Mouse (Mus musculus) gastrocnemius, postnatal 36 days (tissue): ENCODE data around the gene Olfr106-ps. TPM values are rescaled to one million over a fixed set of nuclear protein-coding genes. Genes with fewer than 3 reads are reported as not detected.

Experiments used
- DNase-seq, 2 experiments: peaks; one replicate each; pipeline ENCODE4 v3.0.0; 2022
- intact Hi-C: fragments of 180-260 bp; cut with DNase I; formaldehyde crosslinking; loops from one replicate; pipeline ENCODE4 v1.15.1; 2025
- long read RNA-seq, 2 experiments: library from polyadenylated mRNA; stranded (forward); transcript quantifications; one replicate each; pipeline ENCODE4 v2.0.0; 2021
- total RNA-seq, 2 experiments: library from RNA; stranded (reverse); gene quantifications; 2 replicates each; pipeline ENCODE4 v1.2.3; 2021

Olfr106-ps gene
- total RNA-seq: not detected
- long read RNA-seq, experiment 1: 0 reads
- long read RNA-seq, experiment 2: 0 reads

GRCm38 (mm10) chr17:37390093-37390492 lies at the start of gene Olfr106-ps:
Gene Olfr106-ps (plus strand): TSS chr17:37390393.
- intact Hi-C loops: no loop called here
- no peak for DNase-seq

DNA sequence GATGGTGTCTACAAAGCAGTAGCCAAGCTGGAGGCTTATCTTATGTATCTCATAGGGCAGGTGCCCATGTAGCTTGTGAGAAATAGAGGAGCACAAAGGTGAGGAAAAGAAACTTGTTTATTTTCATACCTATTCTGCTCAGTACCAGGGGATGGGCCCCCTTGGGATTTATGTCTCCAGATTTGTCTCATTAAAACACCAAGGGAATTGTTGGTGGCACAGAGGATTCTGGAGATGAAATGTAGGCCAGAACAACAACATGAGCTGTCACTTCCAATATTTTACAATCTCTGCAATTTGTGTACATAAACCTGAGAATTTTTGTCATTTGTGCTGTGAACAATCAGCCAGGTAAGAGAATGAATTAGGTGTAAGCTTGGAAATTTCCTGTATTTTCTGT lies 30.9 kb upstream of the Olfr106-ps start, which contains the start of gene Olfr104-ps:
TSS of gene Olfr104-ps (plus strand) at position 301 of the 400 bp plus-strand sequence.
- no peak for DNase-seq
- intact Hi-C loops: no loop called here

- DNase-seq: no peak
- intact Hi-C loops: no loop called here
Measured at GRCm38 (mm10) chr17:37378733-37379132, 11.5 kb upstream of the Olfr106-ps start, which contains the start of gene Olfr105-ps. Gene Olfr105-ps (plus strand): TSS chr17:37379033.

GRCm38 (mm10) chr17:37398926-37399325 lies 8.7 kb downstream of the Olfr106-ps start, which contains the start of gene Olfr107:
Gene Olfr107 (plus strand): TSS chr17:37399226.
- no peak for DNase-seq
- intact Hi-C loops: no loop called here

GRCm38 (mm10) chr17:37413380-37413779 lies 23.2 kb downstream of the Olfr106-ps start:
- no peak for DNase-seq
- intact Hi-C loops: no loop called here

- intact Hi-C loops: no loop called here
- no peak for DNase-seq
Measured at GRCm38 (mm10) chr17:37445180-37445579, 55.0 kb downstream of the Olfr106-ps start, which contains the start of gene Olfr108. Gene Olfr108 (plus strand): TSS chr17:37445480.

Other genes with a start within 250 kb of the Olfr106-ps start
- gene Olfr93, start 228.9 kb upstream of the Olfr106-ps start, total RNA-seq: not detected
- gene Ubd, start 196.5 kb upstream of the Olfr106-ps start, total RNA-seq: under 1 TPM in 1 of 2 experiments, not detected in 1; 0.28 TPM
- gene Olfr94, start 189.4 kb upstream of the Olfr106-ps start, total RNA-seq: not detected
- not detected for gene Olfr95, start 177.3 kb upstream of the Olfr106-ps start, total RNA-seq
- not detected for gene Olfr96, start 170.2 kb upstream of the Olfr106-ps start, total RNA-seq
- not detected for gene Olfr97, start 153.1 kb upstream of the Olfr106-ps start, total RNA-seq
- gene Olfr98, start 126.6 kb upstream of the Olfr106-ps start, total RNA-seq: not detected
- under 1 TPM; 0.81 to 0.94 TPM for gene H2-M3, start 120.2 kb upstream of the Olfr106-ps start, total RNA-seq
- gene Olfr99, start 106.9 kb upstream of the Olfr106-ps start, total RNA-seq: not detected
- not detected for gene Olfr101, start 86.1 kb upstream of the Olfr106-ps start, total RNA-seq
- gene Olfr102, start 73.3 kb upstream of the Olfr106-ps start, total RNA-seq: not detected
- not detected for gene Olfr103, start 50.7 kb upstream of the Olfr106-ps start, total RNA-seq
- not detected for gene Olfr104-ps, start 30.8 kb upstream of the Olfr106-ps start, total RNA-seq
- not detected for gene Olfr105-ps, start 11.4 kb upstream of the Olfr106-ps start, total RNA-seq
- not detected for gene Olfr107, start 8.8 kb downstream of the Olfr106-ps start, total RNA-seq
- not detected for gene Olfr108, start 55.1 kb downstream of the Olfr106-ps start, total RNA-seq
- not detected for gene Olfr109, start 68.5 kb downstream of the Olfr106-ps start, total RNA-seq
- not detected for gene H2-M2, start 93.2 kb downstream of the Olfr106-ps start, total RNA-seq
- gene Olfr110, start 102.1 kb downstream of the Olfr106-ps start, total RNA-seq: not detected
- not detected for gene Olfr111, start 117.6 kb downstream of the Olfr106-ps start, total RNA-seq
- gene Olfr112, start 179.1 kb downstream of the Olfr106-ps start, total RNA-seq: not detected
- not detected for gene Olfr113, start 187.3 kb downstream of the Olfr106-ps start, total RNA-seq
- not detected for gene Olfr114, start 202.3 kb downstream of the Olfr106-ps start, total RNA-seq
- not detected for gene Olfr115, start 236.7 kb downstream of the Olfr106-ps start, total RNA-seq
- not detected for gene Olfr116, start 236.8 kb downstream of the Olfr106-ps start, total RNA-seq